ENCODE assay signal across 17 mouse cellular contexts in genomic region chr3:52466571-52466970, GRCm38 (mm10).
DNase-seq lines count a peak whose midpoint lies in the region; ATAC-seq lines count a peak whose summit lies in the region.
"Had no signal": no experiment of that assay in that cellular context is flagged by ENCODE, and none has a peak within 500 bp of the region (broad histone marks: within the 10 kb centered on the region; RNA-seq: fewer than 3 reads in every experiment).

No protein-coding gene starts in this region.

- H3K4me3 ChIP-seq in hindbrain, embryonic 12.5 days = no peak overlapping the region
- H3K4me3 ChIP-seq in hindbrain, embryonic 10.5 days = no peak overlapping the region
- no peak overlapping the region for H3K4me3 ChIP-seq in intestine, embryonic 16.5 days (ENCODE audit: low read length)
- H3K4me3 ChIP-seq: embryonic facial prominence, embryonic 10.5 days; forebrain, embryonic 12.5 days; limb, embryonic 13.5 days; liver, embryonic 13.5 days had no signal

- no peaks in the 10 kb centered on the region for H3K27me3 ChIP-seq in hindbrain, embryonic 12.5 days
- H3K27me3 ChIP-seq in hindbrain, embryonic 10.5 days (ENCODE audit: insufficient read depth, poor library complexity, severe bottlenecking) = 0 out of 2 replicates have a peak, but pooled peaks cover 3% of the 10 kb centered on the region
- H3K27me3 ChIP-seq in intestine, embryonic 16.5 days (replicated peaks; ENCODE audit: control insufficient read depth, insufficient read depth, low read length) = no peaks in the 10 kb centered on the region
- H3K27me3 ChIP-seq: forebrain, embryonic 12.5 days; limb, embryonic 13.5 days; liver, embryonic 13.5 days had no signal

- H3K4me2 ChIP-seq in hindbrain, embryonic 12.5 days (replicated peaks) = no peak overlapping the region
- no peak overlapping the region for H3K4me2 ChIP-seq in intestine, embryonic 16.5 days (ENCODE audit: low read depth, low read length)
- H3K4me2 ChIP-seq: forebrain, embryonic 12.5 days; limb, embryonic 13.5 days; liver, embryonic 13.5 days; lung, embryonic 14.5 days had no signal

- H3K4me1 ChIP-seq in hindbrain, embryonic 12.5 days = 0 out of 2 replicates have a peak, but pooled peaks cover 7% of the 10 kb centered on the region
- H3K4me1 ChIP-seq in hindbrain, embryonic 10.5 days (replicated peaks) = peaks cover 9% of the 10 kb centered on the region; the same call in 1 of the 2 replicates
- peaks cover 3% of the 10 kb centered on the region; the same call in 1 of the 2 replicates for H3K4me1 ChIP-seq in intestine, embryonic 16.5 days (ENCODE audit: control insufficient read depth, insufficient read depth, low read length)
- H3K4me1 ChIP-seq: forebrain, embryonic 12.5 days; liver, embryonic 13.5 days had no signal

- H3K36me3 ChIP-seq in hindbrain, embryonic 12.5 days = no peaks in the 10 kb centered on the region
- 0 out of 2 replicates have a peak, but pooled peaks cover 4% of the 10 kb centered on the region for H3K36me3 ChIP-seq in hindbrain, embryonic 10.5 days
- H3K36me3 ChIP-seq in intestine, embryonic 16.5 days (ENCODE audit: control insufficient read depth, insufficient read depth, low read length) = no peaks in the 10 kb centered on the region
- H3K36me3 ChIP-seq: embryonic facial prominence, embryonic 10.5 days; forebrain, embryonic 12.5 days; limb, embryonic 13.5 days; liver, embryonic 13.5 days had no signal

- H3K9ac ChIP-seq in hindbrain, embryonic 12.5 days = no peak overlapping the region
- no peak overlapping the region for H3K9ac ChIP-seq in intestine, embryonic 16.5 days (ENCODE audit: low read depth, low read length)
- H3K9ac ChIP-seq: forebrain, embryonic 12.5 days; limb, embryonic 13.5 days; liver, embryonic 13.5 days; lung, embryonic 14.5 days had no signal

- WGBS in hindbrain, embryonic 12.5 days = 78% methylated on average over 3 of the region's 3 CpGs
- 76% methylated on average over 3 of the region's 3 CpGs for WGBS in hindbrain, embryonic 10.5 days
- 43% methylated on average over 3 of the region's 3 CpGs for WGBS in intestine, embryonic 16.5 days

- DNase-seq in hindbrain, embryonic 10.5 days (ENCODE audit: low spot score) = no peak
- DNase-seq in brain, adult 2 months (ENCODE audit: low read depth, low spot score) = peak; percentile 87
- DNase-seq in cerebellum, adult 18-20 months = peak; percentile 59 to 64
- DNase-seq in cerebellum, postnatal 25 days = peak; percentile 53 to 61
- DNase-seq in right cerebral cortex, postnatal 4 days = no peak
- no peak for DNase-seq in lung, postnatal 14 days
- DNase-seq: B cell, adult 2 months; gastrocnemius, postnatal 10 days; kidney, adult 11 months; liver, embryonic 13.5 days; lung, embryonic 14.5 days; thymus, postnatal 36 days had no signal

- ATAC-seq in hindbrain, embryonic 12.5 days (ENCODE audit: low FRiP score) = 0 out of 2 replicates have a peak, but pooled peaks have one; percentile 29
- ATAC-seq in intestine, embryonic 16.5 days = no peak

- H3K9me3 ChIP-seq in hindbrain, embryonic 12.5 days (replicated peaks) = peaks cover 7% of the 10 kb centered on the region
- H3K9me3 ChIP-seq in hindbrain, embryonic 10.5 days = peaks cover 11% of the 10 kb centered on the region
- H3K9me3 ChIP-seq in intestine, embryonic 16.5 days (ENCODE audit: control insufficient read depth, low read length) = peaks cover 8% of the 10 kb centered on the region
- H3K9me3 ChIP-seq: liver, embryonic 13.5 days had no signal

- 0 out of 2 replicates have a peak overlapping the region, but pooled peaks have one; percentile 52 for H3K27ac ChIP-seq in hindbrain, embryonic 12.5 days
- no peak overlapping the region for H3K27ac ChIP-seq in hindbrain, embryonic 10.5 days
- no peak overlapping the region for H3K27ac ChIP-seq in intestine, embryonic 16.5 days (ENCODE audit: low read length)
- H3K27ac ChIP-seq: embryonic facial prominence, embryonic 10.5 days; forebrain, embryonic 12.5 days; limb, embryonic 13.5 days; liver, embryonic 13.5 days had no signal

Comparison
In these comparisons a context has a peak if more than half of its experiments do, and no peak if none do; other contexts are left out.
1. DNase-seq: peak in brain, adult 2 months (single experiment), cerebellum, adult 18-20 months (2 of 2) and cerebellum, postnatal 25 days (2 of 2); none in hindbrain, embryonic 10.5 days (single experiment), right cerebral cortex, postnatal 4 days (single experiment) and lung, postnatal 14 days (single experiment).